Mouse (Mus musculus) lung, postnatal 14 days (tissue): ENCODE measurements around the gene March4.
A peak's percentile ranks its signal among the peaks of the same experiment; 100 is the strongest.

Source experiments
- DNase-seq: peaks from one replicate; pipeline ENCODE4 v3.0.0; 2021

March4 gene

GRCm38 (mm10) chr1:72439146-72439545 lies 97.6 kb downstream of the March4 start:
- no peak for DNase-seq

DNA sequence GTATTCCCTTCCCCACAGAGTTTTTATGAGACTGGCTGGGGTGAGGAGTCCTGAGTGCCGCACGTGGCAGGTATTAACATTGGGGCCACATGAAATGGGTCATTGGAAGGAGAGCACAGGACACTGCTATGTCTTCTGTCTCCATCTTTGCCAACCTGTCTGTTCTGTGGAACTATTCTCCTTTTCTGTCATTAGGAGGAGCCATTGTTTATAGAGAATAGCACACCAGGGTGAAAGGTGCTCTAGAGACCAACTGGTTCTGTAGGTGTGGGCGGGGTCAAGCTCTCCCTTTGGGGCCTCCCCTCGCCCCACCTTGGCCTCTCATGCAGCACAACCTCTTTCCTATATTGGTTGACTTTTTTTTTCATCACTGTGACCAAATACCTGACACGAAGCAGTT lies 99.8 kb downstream of the March4 start:
- DNase-seq: no peak

DNA sequence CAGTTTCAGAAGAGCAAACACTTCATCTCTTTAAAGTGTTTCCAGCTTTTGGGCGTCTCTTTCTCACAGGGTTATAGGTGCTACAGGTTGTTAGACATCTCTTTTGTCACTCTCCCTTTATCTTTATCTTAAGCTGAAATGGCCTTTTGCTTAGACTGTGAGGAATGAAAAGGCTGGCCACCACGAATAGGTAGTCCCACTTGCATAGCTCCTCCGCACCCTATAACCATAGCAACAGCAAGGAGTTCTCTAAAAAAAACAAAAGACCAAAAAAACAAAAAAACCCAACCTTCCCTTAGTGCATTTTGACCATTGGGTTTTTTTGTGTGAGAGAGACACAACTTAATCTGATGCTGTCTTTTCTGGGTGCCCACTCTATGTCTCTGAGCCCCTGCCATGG lies 102.2 kb downstream of the March4 start:
- no peak for DNase-seq

DNA sequence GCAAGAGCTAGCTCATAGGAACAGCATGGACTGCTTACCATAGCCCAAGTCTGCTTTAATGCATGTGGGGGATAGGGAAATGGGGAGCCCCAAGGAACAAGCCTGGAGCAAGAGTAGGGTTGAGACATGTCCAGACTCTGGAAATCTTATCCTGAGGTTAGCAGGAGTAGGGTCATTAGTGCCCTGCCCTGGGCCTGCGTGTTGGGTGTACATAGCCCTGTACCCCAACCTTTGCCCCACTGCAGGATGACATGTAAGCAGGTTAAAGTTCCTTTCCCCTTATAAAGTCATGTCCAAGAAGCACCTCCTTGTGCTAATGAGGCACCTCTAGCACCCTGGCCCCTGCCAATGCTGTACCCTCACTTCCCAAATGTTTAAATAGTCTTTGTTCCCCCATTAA lies 104.2 kb downstream of the March4 start:
- DNase-seq: no peak

GRCm38 (mm10) chr1:72429107-72429807 lies 107.5 kb downstream of the March4 start:
- DNase-seq: peak; percentile 6

- DNase-seq: peak; percentile 11
Observed at GRCm38 (mm10) chr1:72428526-72428925, 108.2 kb downstream of the March4 start.

- no peak for DNase-seq
Observed at GRCm38 (mm10) chr1:72426456-72426855, 110.3 kb downstream of the March4 start.

DNA sequence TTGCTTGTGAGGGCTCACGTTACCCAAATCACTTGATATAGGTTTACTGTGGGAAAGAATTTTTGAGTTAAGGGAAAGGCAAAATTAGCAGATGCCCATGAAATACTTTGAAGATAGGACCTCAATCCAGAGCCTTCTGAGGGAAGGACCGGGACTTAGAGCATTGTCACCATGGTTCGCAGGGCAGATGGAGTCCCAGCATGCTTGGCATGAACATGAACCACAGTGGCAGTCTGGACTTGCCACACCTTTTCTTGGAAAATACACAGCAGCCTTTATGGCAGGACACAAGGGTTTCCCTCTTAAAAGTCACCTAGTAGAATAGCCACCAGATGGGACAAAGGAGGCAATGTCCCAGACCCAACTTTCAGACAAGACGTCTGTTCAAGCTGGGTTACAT lies 114.6 kb downstream of the March4 start:
- no peak for DNase-seq

DNA sequence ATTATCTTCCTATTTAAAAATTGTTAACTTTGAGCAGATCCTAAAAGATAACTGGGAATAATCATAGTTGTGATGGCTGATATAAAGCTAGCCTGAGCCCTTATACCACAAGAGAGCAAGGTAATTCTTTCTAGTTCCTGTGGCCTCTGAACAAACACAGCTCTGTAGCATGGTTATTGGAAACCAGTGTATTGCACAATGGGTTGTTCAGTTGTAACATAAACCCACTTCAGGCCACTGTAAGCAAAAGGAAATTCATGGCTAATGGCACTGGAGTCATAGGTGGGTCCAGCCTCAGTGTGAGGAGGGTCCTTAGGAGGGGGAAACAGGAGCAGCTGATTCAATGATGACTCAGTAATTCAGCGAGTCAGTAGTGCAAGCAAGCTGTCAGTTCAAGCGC lies 116.5 kb downstream of the March4 start:
- no peak for DNase-seq

- DNase-seq: no peak
Observed at GRCm38 (mm10) chr1:72418744-72419655, 117.7 kb downstream of the March4 start.

- no peak for DNase-seq
Observed at GRCm38 (mm10) chr1:72414561-72415253, 122.0 kb downstream of the March4 start.

GRCm38 (mm10) chr1:72414133-72414532 lies 122.6 kb downstream of the March4 start:
- no peak for DNase-seq

- no peak for DNase-seq
Observed at GRCm38 (mm10) chr1:72413205-72413604, 123.5 kb downstream of the March4 start.

DNA sequence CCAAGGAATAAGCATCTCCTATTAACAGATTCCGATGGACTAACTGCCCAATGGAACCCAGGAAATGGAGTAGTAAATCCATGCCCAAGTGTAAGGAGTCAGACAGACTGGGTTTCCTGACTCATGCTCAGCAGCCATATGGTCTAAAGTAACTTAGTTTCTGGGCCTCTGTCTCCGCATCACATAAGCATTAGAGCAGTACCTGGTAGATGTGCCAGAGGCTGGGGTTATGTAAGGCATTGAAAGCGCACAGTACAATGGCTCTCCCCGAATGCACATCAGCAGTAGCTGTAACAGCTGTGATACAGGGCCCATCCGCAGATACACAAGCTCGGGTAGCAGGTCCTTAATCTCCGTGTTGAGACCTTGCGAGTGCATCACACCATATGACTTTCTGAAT lies 125.6 kb downstream of the March4 start:
- no peak for DNase-seq

- no peak for DNase-seq
Observed at GRCm38 (mm10) chr1:72409936-72410335, 126.8 kb downstream of the March4 start.

- no peak for DNase-seq
Observed at GRCm38 (mm10) chr1:72406505-72407079, 130.1 kb downstream of the March4 start.

- no peak for DNase-seq
Observed at GRCm38 (mm10) chr1:72401331-72402069, 135.2 kb downstream of the March4 start.

DNA sequence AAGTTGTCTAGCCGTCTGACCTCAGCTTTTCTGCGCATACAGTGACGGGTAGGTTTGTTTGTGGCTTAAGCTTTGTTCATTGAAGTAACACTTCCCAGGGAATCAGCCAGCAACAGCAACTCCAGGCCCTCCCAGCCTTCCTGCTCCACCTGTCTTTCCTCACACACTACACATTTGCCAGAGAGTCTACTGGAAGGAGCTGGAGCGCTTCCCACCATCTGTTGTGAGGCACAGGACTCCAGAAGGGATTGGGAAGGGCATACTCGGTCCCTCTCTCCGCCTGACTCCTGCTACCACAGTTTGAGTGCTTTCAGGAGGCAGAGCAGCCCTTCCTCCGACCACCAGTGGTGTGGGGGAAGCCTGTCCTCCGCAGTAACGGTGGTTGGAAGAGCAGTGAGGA lies 136.1 kb downstream of the March4 start:
- DNase-seq: no peak

DNA sequence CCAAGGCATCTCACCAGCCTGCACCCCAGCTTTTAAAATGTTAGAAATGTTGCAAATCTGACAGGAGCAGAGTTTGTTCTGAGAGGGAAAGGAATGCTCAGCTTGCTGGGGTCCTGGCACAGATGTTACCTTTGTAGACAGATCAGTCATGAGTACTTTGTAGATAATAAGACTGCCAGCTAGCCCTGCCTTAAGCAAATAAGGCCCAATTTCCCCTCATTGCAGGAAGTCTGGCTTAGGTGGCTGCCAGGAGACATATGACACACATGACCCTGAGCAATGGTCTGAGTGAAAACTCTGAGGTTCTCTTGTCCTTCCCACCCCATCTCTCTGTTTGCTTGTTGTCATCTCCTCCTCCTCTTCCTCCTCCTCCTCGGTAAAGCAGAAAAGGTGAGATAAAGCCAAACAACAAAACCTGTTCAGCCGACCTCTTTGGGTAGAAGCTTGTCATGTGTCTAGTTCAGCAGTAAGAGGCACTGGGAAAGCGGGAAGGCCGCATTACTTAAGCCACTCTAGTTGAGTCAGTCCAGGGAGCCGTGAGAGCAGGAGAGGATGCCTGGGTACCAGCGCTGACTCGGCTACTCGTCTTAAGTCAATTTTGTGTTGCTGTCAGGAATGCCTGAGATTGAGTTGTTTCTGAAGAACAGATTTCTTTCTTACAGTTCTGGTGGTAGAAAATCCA lies 136.9 kb downstream of the March4 start:
- DNase-seq: no peak

- no peak for DNase-seq
Observed at GRCm38 (mm10) chr1:72390420-72390819, 146.3 kb downstream of the March4 start.

DNA sequence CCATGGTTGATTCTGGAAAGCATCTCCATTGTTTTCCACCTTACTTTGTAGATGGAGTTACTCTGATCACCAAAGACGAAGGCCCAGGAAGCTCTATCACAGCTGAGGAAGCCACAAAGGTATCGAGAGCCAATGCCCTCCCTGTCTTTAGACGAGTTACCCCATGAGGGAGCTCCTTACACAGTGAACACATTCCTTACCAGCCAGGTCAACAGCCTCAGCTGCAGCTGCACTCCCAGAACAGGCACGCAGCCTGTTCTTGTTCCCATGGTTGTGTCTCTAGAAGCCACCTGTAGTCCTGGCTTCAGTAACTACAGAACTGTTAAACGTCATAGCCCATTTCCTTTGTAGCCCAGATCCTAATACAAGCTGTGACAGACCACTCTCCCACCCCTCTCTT lies 153.1 kb downstream of the March4 start:
- no peak for DNase-seq

- DNase-seq: peak; percentile 19
Observed at GRCm38 (mm10) chr1:72383056-72383455, 153.7 kb downstream of the March4 start.
